In the genomic region with DNA sequence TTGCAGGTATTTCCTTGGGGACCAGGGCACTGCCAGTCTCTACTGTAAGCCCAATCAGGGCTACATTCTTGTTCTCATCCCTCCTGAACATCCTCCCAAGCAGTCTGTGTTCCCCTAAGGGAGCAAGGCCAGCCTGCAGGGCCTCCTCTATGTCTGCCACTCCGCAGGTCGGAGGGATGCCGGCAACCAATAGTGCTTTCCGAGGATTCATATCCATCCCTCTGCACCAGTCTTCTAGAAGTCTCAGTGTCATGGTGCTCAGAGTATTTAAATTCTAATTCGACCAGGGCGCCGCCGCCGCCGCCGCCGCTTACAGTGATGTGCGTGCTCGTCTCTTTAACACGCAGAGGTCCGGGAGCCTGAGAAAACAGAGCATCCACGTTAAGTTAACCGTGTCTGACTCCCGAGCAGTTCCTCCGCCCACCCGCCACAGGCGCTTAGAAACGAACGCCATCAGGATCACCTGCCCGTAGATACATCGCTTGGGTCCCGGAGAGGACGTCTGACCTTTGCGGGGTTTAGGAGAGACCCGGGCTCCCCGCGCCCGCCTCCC, we compare ENCODE assay signal across 8 mouse cellular contexts. TPM values are rescaled to one million over a fixed set of nuclear protein-coding genes. Genes with fewer than 3 reads are reported as not detected.
DNase-seq lines count a peak whose midpoint lies in the region; ATAC-seq lines count a peak whose summit lies in the region.

No protein-coding gene starts in this region.

- ATAC-seq in kidney, embryonic 16.5 days (ENCODE audit: low FRiP score, low TSS enrichment), result peak; percentile 32

- peak overlapping the region; percentile 80 for H3K9ac ChIP-seq in kidney, embryonic 16.5 days (replicated peaks; ENCODE audit: low read length)

- DNase-seq in kidney, postnatal 10 days, result no peak
- no peak for DNase-seq in hindbrain, embryonic 10.5 days (ENCODE audit: low spot score)
- no peak for DNase-seq in midbrain, embryonic 10.5 days (ENCODE audit: low spot score)
- no peak for DNase-seq in layer of hippocampus, adult 11-12 months (ENCODE audit: low spot score)
- no peak for DNase-seq in spleen, adult 18-20 months
- no peak for DNase-seq in urinary bladder, adult 2 months (ENCODE audit: low spot score)

- peak overlapping the region; percentile 86 for H3K4me3 ChIP-seq in kidney, embryonic 16.5 days (ENCODE audit: low read length)
- peak overlapping the region; percentile 93 for H3K4me3 ChIP-seq in brown adipose tissue, adult 24 weeks (ENCODE audit: insufficient read depth, low read depth, low read length)
- H3K4me3 ChIP-seq in hindbrain, embryonic 10.5 days, result peak overlapping the region; percentile 82
- peak overlapping the region; percentile 92 for H3K4me3 ChIP-seq in midbrain, embryonic 10.5 days

- H3K27me3 ChIP-seq in kidney, embryonic 16.5 days (ENCODE audit: insufficient read depth, low read length), result no peaks in the 10 kb centered on the region
- no peaks in the 10 kb centered on the region for H3K27me3 ChIP-seq in hindbrain, embryonic 10.5 days (ENCODE audit: insufficient read depth, poor library complexity, severe bottlenecking)
- H3K27me3 ChIP-seq in midbrain, embryonic 10.5 days (ENCODE audit: low read depth, poor library complexity, severe bottlenecking), result no peaks in the 10 kb centered on the region

- peak overlapping the region; percentile 91 for H3K27ac ChIP-seq in kidney, embryonic 16.5 days (ENCODE audit: low read length)
- H3K27ac ChIP-seq in brown adipose tissue, adult 24 weeks (replicated peaks; ENCODE audit: low read depth, low read length), result peak overlapping the region; percentile 85
- H3K27ac ChIP-seq in hindbrain, embryonic 10.5 days, result peak overlapping the region; percentile 92
- H3K27ac ChIP-seq in midbrain, embryonic 10.5 days (replicated peaks), result peak overlapping the region; percentile 94

- H3K36me3 ChIP-seq in kidney, embryonic 16.5 days (ENCODE audit: insufficient read depth, low read length), result peaks cover 9% of the 10 kb centered on the region; the same call in 1 of the 2 replicates
- H3K36me3 ChIP-seq in hindbrain, embryonic 10.5 days, result peaks cover 29% of the 10 kb centered on the region
- H3K36me3 ChIP-seq in midbrain, embryonic 10.5 days, result peaks cover 17% of the 10 kb centered on the region

- peak overlapping the region; percentile 67 for H3K4me2 ChIP-seq in kidney, embryonic 16.5 days (replicated peaks; ENCODE audit: low read depth, low read length)

- H3K4me1 ChIP-seq in kidney, embryonic 16.5 days (ENCODE audit: insufficient read depth, low read length), result peaks cover 17% of the 10 kb centered on the region
- H3K4me1 ChIP-seq in brown adipose tissue, adult 24 weeks (ENCODE audit: control insufficient read depth, insufficient read depth, insufficient read length, low read length), result peaks cover 7% of the 10 kb centered on the region; the same call in 1 of the 2 replicates
- H3K4me1 ChIP-seq in hindbrain, embryonic 10.5 days (replicated peaks), result peaks cover 26% of the 10 kb centered on the region
- H3K4me1 ChIP-seq in midbrain, embryonic 10.5 days, result peaks cover 32% of the 10 kb centered on the region

- WGBS in kidney, embryonic 16.5 days, result under 1% methylated on average over 33 of the region's 33 CpGs
- WGBS in hindbrain, embryonic 10.5 days, result under 1% methylated on average over 33 of the region's 33 CpGs
- WGBS in midbrain, embryonic 10.5 days, result under 1% methylated on average over 33 of the region's 33 CpGs

- H3K9me3 ChIP-seq in kidney, embryonic 16.5 days (ENCODE audit: low read length), result no peaks in the 10 kb centered on the region
- no peaks in the 10 kb centered on the region for H3K9me3 ChIP-seq in hindbrain, embryonic 10.5 days
- no peaks in the 10 kb centered on the region for H3K9me3 ChIP-seq in midbrain, embryonic 10.5 days (replicated peaks)

RNA-seq across cellular contexts. Expression of gene Moap1, which starts 0.3 kb away (rescaled TPM):
- polyA plus RNA-seq in kidney, embryonic 16.5 days (2015; fragmentation: Nextera tagmentation; extraction: Ambion mirVana), result 29.3 and 32.4 TPM in 2 replicates
- 1.6 and 2.3 TPM in 2 replicates for polyA plus RNA-seq in brown adipose tissue, adult 24 weeks (2012; ENCODE audit: insufficient read depth, insufficient read length, missing spikeins)
- 34.4 and 37.9 TPM in 2 replicates for polyA plus RNA-seq in hindbrain, embryonic 10.5 days (2016; fragmentation: Nextera tagmentation; extraction: Ambion mirVana)
- polyA plus RNA-seq in midbrain, embryonic 10.5 days (2016; fragmentation: Nextera tagmentation; extraction: Ambion mirVana), result 38.4 and 44.6 TPM in 2 replicates
- polyA plus RNA-seq in urinary bladder, adult 2 months (2012; rRNA removed), result 4.2 and 4.6 TPM in 2 replicates

RNA-seq across cellular contexts. Expression of gene Tmem251, which starts 0.5 kb away (rescaled TPM):
- polyA plus RNA-seq in kidney, embryonic 16.5 days (2015; fragmentation: Nextera tagmentation; extraction: Ambion mirVana), result 9.5 and 11.0 TPM in 2 replicates
- polyA plus RNA-seq in brown adipose tissue, adult 24 weeks (2012; ENCODE audit: insufficient read depth, insufficient read length, missing spikeins), result 3.5 and 4.7 TPM in 2 replicates
- 11.1 and 11.5 TPM in 2 replicates for polyA plus RNA-seq in hindbrain, embryonic 10.5 days (2016; fragmentation: Nextera tagmentation; extraction: Ambion mirVana)
- 13.2 and 14.0 TPM in 2 replicates for polyA plus RNA-seq in midbrain, embryonic 10.5 days (2016; fragmentation: Nextera tagmentation; extraction: Ambion mirVana)
- polyA plus RNA-seq in urinary bladder, adult 2 months (2012; rRNA removed), result 3.2 and 4.0 TPM in 2 replicates

RNA-seq across cellular contexts. Expression of gene Gm28051, which starts 14.5 kb away (rescaled TPM):
- not detected in 2 replicates for polyA plus RNA-seq in kidney, embryonic 16.5 days (2015; fragmentation: Nextera tagmentation; extraction: Ambion mirVana)
- not detected in 2 replicates for polyA plus RNA-seq in brown adipose tissue, adult 24 weeks (2012; ENCODE audit: insufficient read depth, insufficient read length, missing spikeins)
- not detected in 2 replicates for polyA plus RNA-seq in hindbrain, embryonic 10.5 days (2016; fragmentation: Nextera tagmentation; extraction: Ambion mirVana)
- polyA plus RNA-seq in midbrain, embryonic 10.5 days (2016; fragmentation: Nextera tagmentation; extraction: Ambion mirVana), result not detected in 2 replicates
- polyA plus RNA-seq in urinary bladder, adult 2 months (2012; rRNA removed), result not detected in 2 replicates

RNA-seq across cellular contexts. Expression of gene Gon7, which starts 14.5 kb away (rescaled TPM):
- 29.3 and 34.0 TPM in 2 replicates for polyA plus RNA-seq in kidney, embryonic 16.5 days (2015; fragmentation: Nextera tagmentation; extraction: Ambion mirVana)
- polyA plus RNA-seq in brown adipose tissue, adult 24 weeks (2012; ENCODE audit: insufficient read depth, insufficient read length, missing spikeins), result 7.5 and 8.8 TPM in 2 replicates
- 44.7 and 49.0 TPM in 2 replicates for polyA plus RNA-seq in hindbrain, embryonic 10.5 days (2016; fragmentation: Nextera tagmentation; extraction: Ambion mirVana)
- polyA plus RNA-seq in midbrain, embryonic 10.5 days (2016; fragmentation: Nextera tagmentation; extraction: Ambion mirVana), result 50.3 and 52.7 TPM in 2 replicates
- 10.4 and 11.8 TPM in 2 replicates for polyA plus RNA-seq in urinary bladder, adult 2 months (2012; rRNA removed)

RNA-seq across cellular contexts. Expression of gene Ubr7, which starts 14.7 kb away (rescaled TPM):
- polyA plus RNA-seq in kidney, embryonic 16.5 days (2015; fragmentation: Nextera tagmentation; extraction: Ambion mirVana), result 45.6 and 47.6 TPM in 2 replicates
- polyA plus RNA-seq in brown adipose tissue, adult 24 weeks (2012; ENCODE audit: insufficient read depth, insufficient read length, missing spikeins), result 12.9 and 14.5 TPM in 2 replicates
- polyA plus RNA-seq in hindbrain, embryonic 10.5 days (2016; fragmentation: Nextera tagmentation; extraction: Ambion mirVana), result 52.3 and 62.8 TPM in 2 replicates
- 64.4 and 67.1 TPM in 2 replicates for polyA plus RNA-seq in midbrain, embryonic 10.5 days (2016; fragmentation: Nextera tagmentation; extraction: Ambion mirVana)
- polyA plus RNA-seq in urinary bladder, adult 2 months (2012; rRNA removed), result 24.2 and 25.3 TPM in 2 replicates
